Mouse (Mus musculus) lung, adult 2 months (tissue): ENCODE results near the gene Ptgr1. TPM values are rescaled to one million over a fixed set of nuclear protein-coding genes. Genes with fewer than 3 reads are reported as not detected.
A peak's percentile ranks its signal among the peaks of the same experiment; 100 is the strongest.

ENCODE experiments used
- DNase-seq: peaks from one replicate; pipeline ENCODE4 v3.0.0; 2022
- H3K4me1 ChIP-seq: fragments of 200-500 bp; 2 replicates; pipeline ENCODE4 v1.6.1; 2011; ENCODE audit warnings: low read length; ENCODE audit not compliant: control insufficient read depth, insufficient read depth
- H3K4me3 ChIP-seq: fragments of 200-500 bp; replicated peaks from 2 replicates; pipeline ENCODE3; 2011; ENCODE audit warnings: low read depth, mild to moderate bottlenecking, control low read depth, low read length; ENCODE audit errors: extremely low read depth
- CTCF ChIP-seq: fragments of 200-500 bp; IDR thresholded peaks from 2 replicates; pipeline ENCODE4 v1.5.1; 2011; ENCODE audit warnings: mild to moderate bottlenecking, low read length, control low read depth; ENCODE audit not compliant: insufficient read depth
- POLR2A ChIP-seq: fragments of 200-500 bp; IDR thresholded peaks from 2 replicates; pipeline ENCODE4 v1.6.1; 2011; ENCODE audit warnings: low read depth, mild to moderate bottlenecking, control low read depth, low read length, borderline replicate concordance; ENCODE audit errors: extremely low read depth
- WGBS: fragments of 180-500 bp; shearing (Covaris S2); methylation state at CpG from one replicate; pipeline ENCODE4 v1.1.7; 2018; 5-methylcytosine and 5-hydroxymethylcytosine counted together
- polyA plus RNA-seq: library from polyadenylated mRNA; depleted of rRNA; stranded (reverse); fragments of >200 nt; gene quantifications from 2 replicates; pipeline ENCODE4 v1.2.3, GENCODE M21; 2012; rRNA removed

The Ptgr1 gene
- polyA plus RNA-seq, 1 experiment = 23.7 TPM

- Histone ChIP-seq H3K4me1 (0 out of 2 replicates have a peak, but pooled peaks cover 3% of the 10 kb centered on the region), H3K4me3 (no peak overlapping the region)
- TF ChIP-seq CTCF (no peak), POLR2A (no peak)
- peak; percentile 45 for DNase-seq
- WGBS = 23% methylated on average over 15 of the region's 15 CpGs
These were observed 52.0 kb downstream of the Ptgr1 start for GRCm38 (mm10) chr4:58934746-58935476.

GRCm38 (mm10) chr4:58934308-58934707 is 52.6 kb downstream of the Ptgr1 start:
- no peak for DNase-seq
- TF ChIP-seq CTCF (no peak), POLR2A (no peak)
- Histone ChIP-seq H3K4me1 (0 out of 2 replicates have a peak, but pooled peaks cover 3% of the 10 kb centered on the region), H3K4me3 (no peak overlapping the region)
- 74% methylated on average over 4 of the region's 4 CpGs for WGBS

GRCm38 (mm10) chr4:58932541-58932940 is 54.4 kb downstream of the Ptgr1 start:
- no peak for TF ChIP-seq CTCF
- no peak for TF ChIP-seq POLR2A
- H3K4me1 ChIP-seq = 0 out of 2 replicates have a peak, but pooled peaks cover 3% of the 10 kb centered on the region
- DNase-seq = no peak
- no peak overlapping the region for H3K4me3 ChIP-seq
- 66% methylated on average over 6 of the region's 6 CpGs for WGBS

GRCm38 (mm10) chr4:58927661-58928060 is 59.3 kb downstream of the Ptgr1 start:
- TF ChIP-seq CTCF (0 out of 2 replicates have a peak, but pooled peaks have one; percentile 17), POLR2A (no peak)
- Histone ChIP-seq H3K4me1 (no peaks in the 10 kb centered on the region), H3K4me3 (no peak overlapping the region)
- DNase-seq = no peak
- 67% methylated on average over 3 of the region's 3 CpGs for WGBS

GRCm38 (mm10) chr4:58926120-58926519 is 60.8 kb downstream of the Ptgr1 start:
- WGBS = 27% methylated on average over 2 of the region's 2 CpGs
- no peak for DNase-seq
- no peak overlapping the region for H3K4me3 ChIP-seq
- no peaks in the 10 kb centered on the region for H3K4me1 ChIP-seq
- TF ChIP-seq CTCF (no peak), POLR2A (no peak)

GRCm38 (mm10) chr4:58925664-58926063 is 61.3 kb downstream of the Ptgr1 start:
- no peak for TF ChIP-seq CTCF
- TF ChIP-seq POLR2A = no peak
- Histone ChIP-seq H3K4me1 (no peaks in the 10 kb centered on the region), H3K4me3 (no peak overlapping the region)
- no peak for DNase-seq
- WGBS = 42% methylated on average over 5 of the region's 5 CpGs

GRCm38 (mm10) chr4:58923933-58924332 is 63.0 kb downstream of the Ptgr1 start:
- no peak for DNase-seq
- H3K4me3 ChIP-seq = no peak overlapping the region
- no peaks in the 10 kb centered on the region for H3K4me1 ChIP-seq
- WGBS = 66% methylated on average over 2 of the region's 2 CpGs
- TF ChIP-seq CTCF (no peak), POLR2A (no peak)

Other genes starting within 250 kb of the Ptgr1 start
- not detected in 2 replicates for gene Olfr267, start 199.4 kb downstream of the Ptgr1 start, polyA plus RNA-seq
- gene Ecpas, start 74.4 kb downstream of the Ptgr1 start, polyA plus RNA-seq = 14.4 and 20.9 TPM in 2 replicates
- not detected in 2 replicates for gene Zkscan16, start 43.5 kb downstream of the Ptgr1 start, polyA plus RNA-seq
- gene Dnajc25, start 7.9 kb upstream of the Ptgr1 start, polyA plus RNA-seq = 3.6 and 4.7 TPM in 2 replicates
- gene Gm20503, start 16.1 kb upstream of the Ptgr1 start, polyA plus RNA-seq = 1.7 TPM in 1 of 2 replicates, not detected in the other
- 15.1 and 16.9 TPM in 2 replicates for gene Gng10, start 48.0 kb upstream of the Ptgr1 start, polyA plus RNA-seq
- 0.07 TPM in 1 of 2 replicates, not detected in the other for gene AI481877, start 151.9 kb upstream of the Ptgr1 start, polyA plus RNA-seq
- gene Ugcg, start 202.1 kb upstream of the Ptgr1 start, polyA plus RNA-seq = 28.7 and 42.2 TPM in 2 replicates